Mouse (Mus musculus) lung, postnatal 0 days (tissue): ENCODE data around the gene Rrp7a. TPM values are rescaled to one million over a fixed set of nuclear protein-coding genes. Genes with fewer than 3 reads are reported as not detected.
A peak's percentile ranks its signal among the peaks of the same experiment; 100 is the strongest.

Experiments used
- ATAC-seq: fragments of 200-750 bp; cut with Nextera tagmentation; 2 replicates; pipeline ENCODE4 v1.8.0; 2017; ENCODE audit warnings: moderate library complexity
- DNase-seq: peaks from one replicate; pipeline ENCODE4 v3.0.0-alpha.2; 2016; ENCODE audit warnings: low spot score
- H3K27ac ChIP-seq: fragments of 300-500 bp; sonication (generic); 2 replicates; pipeline ENCODE4 v1.5.1; 2014; ENCODE audit warnings: antibody characterized with exemption, mild to moderate bottlenecking, low read length, mixed read lengths
- H3K27me3 ChIP-seq: fragments of 300-500 bp; sonication (generic); replicated peaks from 2 replicates; pipeline ENCODE4 v1.6.1; 2014; ENCODE audit warnings: low read length, mixed read lengths; ENCODE audit not compliant: insufficient read depth
- H3K36me3 ChIP-seq: fragments of 300-500 bp; sonication (generic); 2 replicates; pipeline ENCODE4 v1.6.1; 2014; ENCODE audit warnings: low read length, mixed read lengths; ENCODE audit not compliant: insufficient read depth
- H3K4me1 ChIP-seq: fragments of 300-500 bp; sonication (generic); 2 replicates; pipeline ENCODE4 v1.6.1; 2014; ENCODE audit warnings: antibody characterized with exemption, low read depth, low read length, mixed read lengths; ENCODE audit not compliant: insufficient read depth
- H3K4me2 ChIP-seq: fragments of 300-500 bp; sonication (generic); replicated peaks from 2 replicates; pipeline ENCODE4 v1.6.1; 2014; ENCODE audit warnings: low read depth, mild to moderate bottlenecking, low read length, moderate library complexity, mixed read lengths
- H3K4me3 ChIP-seq: fragments of 300-500 bp; sonication (generic); 2 replicates; pipeline ENCODE4 v1.5.1; 2014; ENCODE audit warnings: low read depth, low read length
- H3K9ac ChIP-seq: fragments of 300-500 bp; sonication (generic); replicated peaks from 2 replicates; pipeline ENCODE4 v1.6.1; 2014; ENCODE audit warnings: low read depth, mild to moderate bottlenecking
- H3K9me3 ChIP-seq: fragments of 300-500 bp; sonication (generic); 2 replicates; pipeline ENCODE4 v1.6.1; 2016; ENCODE audit warnings: low read length, mixed read lengths
- CTCF ChIP-seq: IDR thresholded peaks from 2 replicates; pipeline ENCODE4 v1.5.1; 2016; ENCODE audit warnings: antibody characterized with exemption, mild to moderate bottlenecking
- EP300 ChIP-seq: IDR thresholded peaks from 2 replicates; pipeline ENCODE4 v1.6.1; 2016; ENCODE audit warnings: antibody characterized with exemption, mild to moderate bottlenecking, control low read depth
- WGBS: fragments of 180-500 bp; shearing (Covaris S2); extraction: QIAGEN DNeasy Blood & Tissue Kit; methylation state at CpG from one replicate; pipeline ENCODE4 v1.1.7; 2014; 5-methylcytosine and 5-hydroxymethylcytosine counted together
- polyA plus RNA-seq: library from polyadenylated mRNA; unstranded; fragments of >200 nt; fragmentation: Nextera tagmentation; extraction: Ambion mirVana; gene quantifications from 2 replicates; pipeline ENCODE4 v1.2.1, GENCODE M21; 2015

The Rrp7a gene
- polyA plus RNA-seq, 1 experiment from 2014 or later: 38.2 TPM

GRCm38 (mm10) chr15:83065543-83065942, 57.1 kb downstream of the Rrp7a start:
- TF ChIP-seq CTCF (no peak), EP300 (no peak)
- no peak for ATAC-seq
- Histone ChIP-seq H3K4me2 (no peak overlapping the region), H3K9ac (no peak overlapping the region), H3K27me3 (no peaks in the 10 kb centered on the region), H3K4me3 (no peak overlapping the region), H3K27ac (no peak overlapping the region), H3K9me3 (no peaks in the 10 kb centered on the region), H3K36me3 (no peaks in the 10 kb centered on the region), H3K4me1 (no peaks in the 10 kb centered on the region)
- DNase-seq: peak; percentile 42
- 21% methylated on average over 4 of the region's 4 CpGs for WGBS

Other genes starting within 250 kb of the Rrp7a start
- 6.1 and 7.3 TPM in 2 replicates for gene Tcf20, start 134.9 kb downstream of the Rrp7a start, polyA plus RNA-seq
- 6.3 and 6.5 TPM in 2 replicates for gene Nfam1, start 89.5 kb downstream of the Rrp7a start, polyA plus RNA-seq
- gene Serhl, start 33.3 kb downstream of the Rrp7a start, polyA plus RNA-seq: 50.9 and 53.9 TPM in 2 replicates
- gene Poldip3, start 26.6 kb upstream of the Rrp7a start, polyA plus RNA-seq: 77.0 and 78.8 TPM in 2 replicates
- gene Cyb5r3, start 49.8 kb upstream of the Rrp7a start, polyA plus RNA-seq: 170 and 183 TPM in 2 replicates
- gene A4galt, start 129.0 kb upstream of the Rrp7a start, polyA plus RNA-seq: 15.2 and 16.0 TPM in 2 replicates
- gene Arfgap3, start 227.4 kb upstream of the Rrp7a start, polyA plus RNA-seq: 41.1 and 44.2 TPM in 2 replicates